In genomic region chr17:81403121-81403520, GRCm38 (mm10) we compare ENCODE assay signal across 13 mouse cellular contexts. TPM values are rescaled to one million over a fixed set of nuclear protein-coding genes. Genes with fewer than 3 reads are reported as not detected.
DNase-seq lines count a peak whose midpoint lies in the region; ATAC-seq and TF ChIP-seq lines count a peak whose summit lies in the region.
"Had no signal": no experiment of that assay in that cellular context is flagged by ENCODE, and none has a peak within 500 bp of the region (broad histone marks: within the 10 kb centered on the region; RNA-seq: fewer than 3 reads in every experiment).

No protein-coding gene starts in this region.

- no peak overlapping the region for H3K4me3 ChIP-seq in kidney, adult 2 months (ENCODE audit: insufficient read depth, low read depth, low read length)
- no peak overlapping the region for H3K4me3 ChIP-seq in heart, embryonic 15.5 days
- no peak overlapping the region for H3K4me3 ChIP-seq in liver, postnatal 0 days (ENCODE audit: low read depth, low read length)
- H3K4me3 ChIP-seq in neural tube, embryonic 15.5 days (replicated peaks): no peak overlapping the region
- H3K4me3 ChIP-seq: embryonic facial prominence, embryonic 13.5 days; hindbrain, embryonic 15.5 days; midbrain, embryonic 15.5 days had no signal

- H3K4me1 ChIP-seq in kidney, adult 2 months (ENCODE audit: control insufficient read depth, insufficient read depth, low read length): no peaks in the 10 kb centered on the region
- peaks cover 24% of the 10 kb centered on the region for H3K4me1 ChIP-seq in heart, embryonic 15.5 days (replicated peaks)
- no peaks in the 10 kb centered on the region for H3K4me1 ChIP-seq in liver, postnatal 0 days (ENCODE audit: insufficient read depth)
- peaks cover 30% of the 10 kb centered on the region for H3K4me1 ChIP-seq in neural tube, embryonic 15.5 days
- H3K4me1 ChIP-seq: embryonic facial prominence, embryonic 13.5 days had no signal

- no peaks in the 10 kb centered on the region for H3K36me3 ChIP-seq in kidney, adult 2 months (ENCODE audit: control insufficient read depth, insufficient read depth, low read length)
- peaks cover 20% of the 10 kb centered on the region; the same call in 1 of the 2 replicates for H3K36me3 ChIP-seq in heart, embryonic 15.5 days
- H3K36me3 ChIP-seq in liver, postnatal 0 days (replicated peaks; ENCODE audit: insufficient read depth, low read length): no peaks in the 10 kb centered on the region
- H3K36me3 ChIP-seq in neural tube, embryonic 15.5 days: peaks cover 13% of the 10 kb centered on the region

- H3K9ac ChIP-seq in heart, embryonic 15.5 days: no peak overlapping the region
- no peak overlapping the region for H3K9ac ChIP-seq in liver, postnatal 0 days (replicated peaks)
- no peak overlapping the region for H3K9ac ChIP-seq in neural tube, embryonic 15.5 days (replicated peaks)
- H3K9ac ChIP-seq: embryonic facial prominence, embryonic 13.5 days; hindbrain, embryonic 15.5 days; midbrain, embryonic 15.5 days had no signal

- H3K27me3 ChIP-seq in kidney, adult 2 months (replicated peaks; ENCODE audit: control insufficient read depth, insufficient read depth, low read length): no peaks in the 10 kb centered on the region
- no peaks in the 10 kb centered on the region for H3K27me3 ChIP-seq in heart, embryonic 15.5 days
- H3K27me3 ChIP-seq in liver, postnatal 0 days (ENCODE audit: insufficient read depth, low read length): no peaks in the 10 kb centered on the region
- no peaks in the 10 kb centered on the region for H3K27me3 ChIP-seq in neural tube, embryonic 15.5 days (replicated peaks)
- H3K27me3 ChIP-seq: embryonic facial prominence, embryonic 13.5 days; hindbrain, embryonic 15.5 days; midbrain, embryonic 15.5 days had no signal

- H3K4me2 ChIP-seq in heart, embryonic 15.5 days: no peak overlapping the region
- H3K4me2 ChIP-seq in liver, postnatal 0 days (ENCODE audit: low read depth, low read length): no peak overlapping the region
- H3K4me2 ChIP-seq in neural tube, embryonic 15.5 days: no peak overlapping the region
- H3K4me2 ChIP-seq: embryonic facial prominence, embryonic 13.5 days; hindbrain, embryonic 15.5 days; midbrain, embryonic 15.5 days had no signal

- 0 out of 2 replicates have a peak, but pooled peaks have one; percentile 56 for ATAC-seq in heart, embryonic 15.5 days (replicated peaks; ENCODE audit: insufficient number of reproducible peaks, insufficient read depth, low FRiP score, low read depth)
- no peak for ATAC-seq in liver, postnatal 0 days
- no peak for ATAC-seq in neural tube, embryonic 15.5 days (ENCODE audit: low FRiP score)
- ATAC-seq: midbrain, embryonic 15.5 days had no signal

- WGBS in kidney, adult 2 months: 80% methylated on average over 4 of the region's 4 CpGs
- WGBS in heart, embryonic 15.5 days: 75% methylated on average over 4 of the region's 4 CpGs
- WGBS in liver, postnatal 0 days (ENCODE audit: insufficient replicate concordance): 84% methylated on average over 4 of the region's 4 CpGs
- WGBS in neural tube, embryonic 15.5 days: 90% methylated on average over 4 of the region's 4 CpGs

- no peak for TF ChIP-seq CTCF in kidney, adult 2 months (conservative IDR thresholded peaks at IDR 0.05; ENCODE audit: insufficient read depth, insufficient read length, low read depth, low read length)
- TF ChIP-seq CTCF in liver, postnatal 0 days (IDR thresholded peaks at IDR 0.05; ENCODE audit: low read depth): no peak

- no peak overlapping the region for H3K27ac ChIP-seq in kidney, adult 2 months (ENCODE audit: insufficient read depth, low read depth, low read length)
- H3K27ac ChIP-seq in heart, embryonic 15.5 days: peak overlapping the region; percentile 63
- H3K27ac ChIP-seq in liver, postnatal 0 days (ENCODE audit: low read depth): no peak overlapping the region
- no peak overlapping the region for H3K27ac ChIP-seq in neural tube, embryonic 15.5 days (replicated peaks)
- H3K27ac ChIP-seq: embryonic facial prominence, embryonic 13.5 days; hindbrain, embryonic 15.5 days; midbrain, embryonic 15.5 days had no signal

- no peak for TF ChIP-seq EP300 in liver, postnatal 0 days (IDR thresholded peaks at IDR 0.05; ENCODE audit: low read depth)

- H3K9me3 ChIP-seq in heart, embryonic 15.5 days (replicated peaks): no peaks in the 10 kb centered on the region
- no peaks in the 10 kb centered on the region for H3K9me3 ChIP-seq in liver, postnatal 0 days (ENCODE audit: low read length)
- no peaks in the 10 kb centered on the region for H3K9me3 ChIP-seq in neural tube, embryonic 15.5 days (replicated peaks)
- H3K9me3 ChIP-seq: embryonic facial prominence, embryonic 13.5 days; hindbrain, embryonic 15.5 days; midbrain, embryonic 15.5 days had no signal

- TF ChIP-seq POLR2A in kidney, adult 2 months (IDR thresholded peaks at IDR 0.05; ENCODE audit: low read depth, low read length): no peak

- DNase-seq in kidney, postnatal 14 days: peak; percentile 17
- DNase-seq in kidney, adult 2 months: no peak
- DNase-seq in adrenal gland, postnatal 25 days: peak; percentile 71
- peak; percentile 40 to 76 for DNase-seq in lung, postnatal 4 days
- DNase-seq in liver, postnatal 0 days: no peak
- no peak for DNase-seq in right cerebral cortex, postnatal 36 days (ENCODE audit: low spot score in 2 of 2)
- DNase-seq: right cerebral cortex, postnatal 14 days had no signal

RNA-seq across cellular contexts. Expression of gene Gm11096, which starts 38.4 kb away (rescaled TPM):
- not detected in 2 replicates for polyA plus RNA-seq in kidney, adult 2 months (2012; rRNA removed)
- not detected in 2 replicates for total RNA-seq in adrenal gland, postnatal 25 days (2021)
- polyA plus RNA-seq in heart, embryonic 15.5 days (2015; fragmentation: Nextera tagmentation; extraction: Ambion mirVana): not detected in 2 replicates
- polyA plus RNA-seq in liver, postnatal 0 days (2015; fragmentation: Nextera tagmentation; extraction: Ambion mirVana): not detected in 2 replicates
- polyA plus RNA-seq in neural tube, embryonic 15.5 days (2015; fragmentation: Nextera tagmentation; extraction: Ambion mirVana): not detected in 2 replicates
- polyA plus RNA-seq: embryonic facial prominence, embryonic 13.5 days; hindbrain, embryonic 15.5 days; limb, embryonic 14.5 days; midbrain, embryonic 15.5 days had no signal

Comparison
In these comparisons a context has a peak if more than half of its experiments do, and no peak if none do; other contexts are left out.
1. DNase-seq: peak in kidney, postnatal 14 days (single experiment), adrenal gland, postnatal 25 days (single experiment) and lung, postnatal 4 days (2 of 2); none in kidney, adult 2 months (single experiment), liver, postnatal 0 days (single experiment) and right cerebral cortex, postnatal 36 days (0 of 2).